Mouse (Mus musculus) bone marrow, adult 2 months (tissue): ENCODE results near the gene 2700049A03Rik. TPM values are rescaled to one million over a fixed set of nuclear protein-coding genes. Genes with fewer than 3 reads are reported as not detected.

Experiments used
- H3K27ac ChIP-seq: fragments of 200-500 bp; 2 replicates; pipeline ENCODE4 v1.5.1; 2012; ENCODE audit warnings: low read depth, mild to moderate bottlenecking, control low read depth, inconsistent platforms, low read length; ENCODE audit not compliant: control insufficient read depth, poor library complexity, insufficient read depth
- H3K4me1 ChIP-seq: fragments of 200-500 bp; 2 replicates; pipeline ENCODE4 v1.6.1; 2011; ENCODE audit warnings: low read length; ENCODE audit not compliant: control insufficient read depth, insufficient read depth
- H3K4me3 ChIP-seq: fragments of 200-500 bp; replicated peaks from 2 replicates; pipeline ENCODE3; 2011; ENCODE audit warnings: mild to moderate bottlenecking, low read depth, low read length, control low read depth; ENCODE audit not compliant: control insufficient read depth
- CTCF ChIP-seq: fragments of 200-500 bp; IDR thresholded peaks from 2 replicates; pipeline ENCODE4 v1.5.1; 2011; ENCODE audit warnings: low read length, control low read depth; ENCODE audit not compliant: control insufficient read depth, insufficient read depth
- POLR2A ChIP-seq: fragments of 200-500 bp; IDR thresholded peaks from 2 replicates; pipeline ENCODE4 v1.6.1; 2011; ENCODE audit warnings: low read depth, mild to moderate bottlenecking, control low read depth, low read length, borderline replicate concordance; ENCODE audit not compliant: control insufficient read depth
- whole genome bisulfite sequencing: fragments of 180-500 bp; shearing (Covaris S2); methylation state at CpG from one replicate; pipeline ENCODE4 v1.1.7; 2018; 5-methylcytosine and 5-hydroxymethylcytosine counted together
- polyA plus RNA-seq: library from polyadenylated mRNA; stranded (reverse); fragments of >200 nt; gene quantifications from 2 replicates; pipeline ENCODE4 v1.2.4, GENCODE M21; 2011; ENCODE audit warnings: low replicate concordance; ENCODE audit not compliant: missing spikeins, insufficient read depth, insufficient read length

2700049A03Rik gene
- polyA plus RNA-seq, 1 experiment, result 5.9 TPM

- Histone ChIP-seq H3K4me3 (no peak overlapping the region), H3K4me1 (no peaks in the 10 kb centered on the region), H3K27ac (no peak overlapping the region)
- 92% methylated on average over 9 of the region's 9 CpGs for WGBS
- TF ChIP-seq POLR2A, result no peak
- TF ChIP-seq CTCF, result no peak
Observed at GRCm38 (mm10) chr12:71242791-71243190, 106.1 kb downstream of the 2700049A03Rik start.

GRCm38 (mm10) chr12:71244766-71245390, 108.2 kb downstream of the 2700049A03Rik start:
- Histone ChIP-seq H3K4me3 (no peak overlapping the region), H3K27ac (no peak overlapping the region), H3K4me1 (no peaks in the 10 kb centered on the region)
- 65% methylated on average over 11 of the region's 11 CpGs for WGBS
- no peak for TF ChIP-seq POLR2A
- no peak for TF ChIP-seq CTCF

- TF ChIP-seq POLR2A, result no peak
- no peak for TF ChIP-seq CTCF
- no peak overlapping the region for H3K4me3 ChIP-seq
- WGBS, result 82% methylated on average over 8 of the region's 8 CpGs
- no peaks in the 10 kb centered on the region for H3K4me1 ChIP-seq
- no peak overlapping the region for H3K27ac ChIP-seq
Observed at GRCm38 (mm10) chr12:71247191-71247590, 110.5 kb downstream of the 2700049A03Rik start.

GRCm38 (mm10) chr12:71249348-71249747, 112.7 kb downstream of the 2700049A03Rik start:
- TF ChIP-seq POLR2A (no peak), CTCF (no peak)
- WGBS, result 83% methylated on average over 9 of the region's 9 CpGs
- Histone ChIP-seq H3K27ac (no peak overlapping the region), H3K4me1 (no peaks in the 10 kb centered on the region), H3K4me3 (no peak overlapping the region)

- TF ChIP-seq CTCF (no peak), POLR2A (no peak)
- 80% methylated on average over 11 of the region's 11 CpGs for WGBS
- Histone ChIP-seq H3K27ac (no peak overlapping the region), H3K4me1 (no peaks in the 10 kb centered on the region), H3K4me3 (no peak overlapping the region)
Observed at GRCm38 (mm10) chr12:71252509-71253167, 116.0 kb downstream of the 2700049A03Rik start.

GRCm38 (mm10) chr12:71254779-71255178, 118.1 kb downstream of the 2700049A03Rik start:
- WGBS, result 65% methylated on average over 7 of the region's 7 CpGs

GRCm38 (mm10) chr12:71258196-71258920, 121.7 kb downstream of the 2700049A03Rik start:
- H3K4me1 ChIP-seq, result no peaks in the 10 kb centered on the region
- H3K27ac ChIP-seq, result no peak overlapping the region
- TF ChIP-seq CTCF (no peak), POLR2A (no peak)
- 78% methylated on average over 18 of the region's 18 CpGs for WGBS
- H3K4me3 ChIP-seq, result no peak overlapping the region

More at GRCm38 (mm10) chr12:71254779-71255178, 118.1 kb downstream of the 2700049A03Rik start:
- H3K4me1 ChIP-seq, result no peaks in the 10 kb centered on the region
- no peak for TF ChIP-seq POLR2A
- TF ChIP-seq CTCF, result no peak
- no peak overlapping the region for H3K27ac ChIP-seq
- no peak overlapping the region for H3K4me3 ChIP-seq

- H3K27ac ChIP-seq, result no peak overlapping the region
- no peaks in the 10 kb centered on the region for H3K4me1 ChIP-seq
- no peak overlapping the region for H3K4me3 ChIP-seq
- TF ChIP-seq CTCF (no peak), POLR2A (no peak)
- 86% methylated on average over 4 of the region's 4 CpGs for WGBS
Observed at GRCm38 (mm10) chr12:71264211-71264610, 127.6 kb downstream of the 2700049A03Rik start.
